Mouse (Mus musculus) cortical plate, adult 2 months (tissue): ENCODE data around the gene Ppfia4.

Source experiments
- CTCF ChIP-seq: fragments of 200-500 bp; IDR thresholded peaks from 2 replicates; pipeline ENCODE4 v1.5.1; 2011; ENCODE audit warnings: mild to moderate bottlenecking, control low read depth, low read length; ENCODE audit not compliant: insufficient read depth; ENCODE audit errors: extremely low read depth
- POLR2A ChIP-seq: fragments of 200-500 bp; IDR thresholded peaks from 2 replicates; pipeline ENCODE4 v1.6.1; 2011; ENCODE audit warnings: mild to moderate bottlenecking, low read length, control low read depth; ENCODE audit not compliant: insufficient read depth; ENCODE audit errors: extremely low read depth

DNA sequence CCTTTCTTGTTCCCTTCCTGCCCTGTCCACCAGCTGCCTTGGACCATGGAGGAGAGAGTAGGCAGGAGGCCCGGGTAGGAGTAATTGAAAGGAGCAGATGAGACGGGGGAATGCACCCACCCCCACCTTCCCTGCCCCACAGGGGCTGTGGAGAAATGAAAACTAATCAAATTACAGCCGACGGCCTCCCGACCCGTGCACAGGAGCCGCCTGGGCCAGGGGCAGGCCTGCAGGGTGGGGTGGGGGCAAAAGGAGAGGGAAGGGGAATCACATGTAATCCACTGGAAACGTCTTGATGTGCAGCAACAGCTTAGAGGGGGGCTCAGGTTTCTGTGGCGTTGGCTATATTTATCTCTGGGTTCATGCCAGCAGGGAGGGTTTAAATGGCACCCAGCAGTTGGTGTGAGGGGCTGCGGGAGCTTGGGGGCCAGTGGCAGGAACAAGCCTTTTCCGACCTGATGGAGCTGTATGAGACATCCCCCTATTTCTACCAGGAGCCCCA lies 43.1 kb downstream of the Ppfia4 start, which contains the start of gene Myog:
- TF ChIP-seq CTCF (no peak), POLR2A (no peak)
